Mouse (Mus musculus) CH12.LX (cell line): ENCODE data around the gene 5730480H06Rik. TPM values are rescaled to one million over a fixed set of nuclear protein-coding genes. Genes with fewer than 3 reads are reported as not detected.

Source experiments
- DNase-seq: peaks from one replicate; pipeline ENCODE4 v3.0.0-alpha.2; 2013; ENCODE audit errors: extremely low read depth
- H3K27ac ChIP-seq: 2 replicates; pipeline ENCODE4 v1.5.1; 2012; ENCODE audit warnings: low read depth, mild to moderate bottlenecking, control low read depth, moderate library complexity; ENCODE audit not compliant: insufficient read depth
- H3K27me3 ChIP-seq: replicated peaks from 2 replicates; pipeline ENCODE3; 2012; ENCODE audit warnings: inconsistent platforms
- H3K36me3 ChIP-seq, 2 experiments: replicated peaks in 1 of 2; 2 replicates each; pipeline versions ENCODE3 to v1.6.1; 2012; ENCODE audit warnings: inconsistent platforms in 1 of 2, low read length in 1 of 2, mild to moderate bottlenecking in 1 of 2, mixed read lengths in 1 of 2, moderate library complexity in 1 of 2; ENCODE audit not compliant: control insufficient read depth in 1 of 2, insufficient read depth in 1 of 2
- H3K4me1 ChIP-seq, 2 experiments: 2 replicates each; pipeline ENCODE4 v1.6.1; 2012; ENCODE audit warnings: inconsistent platforms in 1 of 2, moderate library complexity in 1 of 2; ENCODE audit not compliant: insufficient read depth in 2 of 2, control insufficient read depth in 1 of 2
- H3K4me2 ChIP-seq: 2 replicates; pipeline ENCODE4 v1.6.1; 2012; ENCODE audit warnings: low read depth, mild to moderate bottlenecking, control low read depth; ENCODE audit not compliant: poor library complexity, insufficient read depth, severe bottlenecking
- H3K4me3 ChIP-seq, 3 experiments: fragments of 150-350 bp in 1 of 3; sonication (generic) in 1 of 3; replicated peaks in 1 of 3; 2 replicates each; pipeline versions ENCODE3 to v1.5.1; 2011 to 2012; ENCODE audit warnings: low read depth in 2 of 3, low read length in 2 of 3, mild to moderate bottlenecking in 2 of 3, moderate library complexity in 2 of 3, control low read depth in 1 of 3, improper control_type of control experiment in 1 of 3, inconsistent platforms in 1 of 3, mixed read lengths in 1 of 3; ENCODE audit not compliant: poor library complexity in 1 of 3
- H3K79me2 ChIP-seq: replicated peaks from 2 replicates; pipeline ENCODE4 v1.6.1; 2012; ENCODE audit warnings: mild to moderate bottlenecking, moderate library complexity; ENCODE audit not compliant: control insufficient read depth, poor library complexity, insufficient read depth, severe bottlenecking; ENCODE audit errors: extremely low read depth
- H3K9ac ChIP-seq: 2 replicates; pipeline ENCODE4 v1.6.1; 2012; ENCODE audit warnings: low read depth, mild to moderate bottlenecking, control low read depth, moderate library complexity; ENCODE audit not compliant: insufficient read depth
- H3K9me3 ChIP-seq: replicated peaks from 2 replicates; pipeline ENCODE3; 2012; ENCODE audit warnings: low read length, inconsistent platforms, mixed read lengths
- BHLHE40 ChIP-seq: IDR thresholded peaks from 2 replicates; pipeline ENCODE4 v1.6.1; 2011; ENCODE audit warnings: mild to moderate bottlenecking, low read depth, low read length, improper control_type of control experiment
- ETS1 ChIP-seq: conservative IDR thresholded peaks from 2 replicates; pipeline ENCODE4 v1.6.1; 2012; ENCODE audit warnings: low read depth, mild to moderate bottlenecking, inconsistent platforms, low read length, improper control_type of control experiment, moderate library complexity
- GABPA ChIP-seq: IDR thresholded peaks from 2 replicates; pipeline ENCODE4 v1.6.1; 2012; ENCODE audit warnings: low read depth, low read length, improper control_type of control experiment, inconsistent platforms; ENCODE audit not compliant: insufficient replicate concordance
- JUN ChIP-seq: IDR thresholded peaks from 2 replicates; pipeline ENCODE4 v1.6.1; 2011; ENCODE audit warnings: low read depth, mild to moderate bottlenecking, low read length, improper control_type of control experiment, moderate library complexity; ENCODE audit not compliant: insufficient read depth
- JUND ChIP-seq: conservative IDR thresholded peaks from 2 replicates; pipeline ENCODE4 v1.6.1; 2011; ENCODE audit warnings: low read depth, low read length, improper control_type of control experiment
- KAT2A ChIP-seq: IDR thresholded peaks from 2 replicates; pipeline ENCODE4 v1.6.1; 2012; ENCODE audit warnings: low read length, improper control_type of control experiment, inconsistent platforms; ENCODE audit not compliant: insufficient replicate concordance
- MAFK ChIP-seq: IDR thresholded peaks from 2 replicates; pipeline ENCODE4 v1.6.1; 2011; ENCODE audit warnings: low read length, improper control_type of control experiment; ENCODE audit not compliant: insufficient replicate concordance
- MEF2A ChIP-seq: IDR thresholded peaks from 2 replicates; pipeline ENCODE4 v1.6.1; 2014; ENCODE audit warnings: low read depth, mild to moderate bottlenecking, inconsistent platforms, low read length, improper control_type of control experiment, borderline replicate concordance
- MXI1 ChIP-seq: IDR thresholded peaks from 2 replicates; pipeline ENCODE4 v1.6.1; 2011; ENCODE audit warnings: mild to moderate bottlenecking, low read depth, low read length, improper control_type of control experiment
- MYC ChIP-seq: IDR thresholded peaks from 2 replicates; pipeline ENCODE4 v1.6.1; 2011; ENCODE audit warnings: low read depth, mild to moderate bottlenecking, improper control_type of control experiment, low read length
- POLR2AphosphoS2 ChIP-seq: IDR thresholded peaks from 2 replicates; pipeline ENCODE4 v1.6.1; 2011; ENCODE audit warnings: low read depth, low read length, improper control_type of control experiment
- SIN3A ChIP-seq: IDR thresholded peaks from 2 replicates; pipeline ENCODE4 v1.6.1; 2012; ENCODE audit warnings: low read length, improper control_type of control experiment, inconsistent platforms
- TBP ChIP-seq: conservative IDR thresholded peaks from 2 replicates; pipeline ENCODE4 v1.6.1; 2011; ENCODE audit warnings: low read depth, low read length, improper control_type of control experiment
- TCF12 ChIP-seq: IDR thresholded peaks from 2 replicates; pipeline ENCODE4 v1.6.1; 2014; ENCODE audit warnings: low read depth, mild to moderate bottlenecking, inconsistent platforms, low read length, improper control_type of control experiment
- USF1 ChIP-seq: IDR thresholded peaks from 2 replicates; pipeline ENCODE4 v1.6.1; 2014; ENCODE audit warnings: low read depth, mild to moderate bottlenecking, inconsistent platforms, low read length, improper control_type of control experiment
- ZMIZ1 ChIP-seq: IDR thresholded peaks from 2 replicates; pipeline ENCODE4 v1.6.1; 2012; ENCODE audit warnings: low read depth, mild to moderate bottlenecking, inconsistent platforms, low read length, improper control_type of control experiment
- ZNF384 ChIP-seq: IDR thresholded peaks from 2 replicates; pipeline ENCODE4 v1.6.1; 2012; ENCODE audit warnings: low read depth, low read length, improper control_type of control experiment, inconsistent platforms
- dilution Hi-C: fragments of 300-500 bp; cut with MboI; formaldehyde crosslinking; loops from 2 replicates; pipeline ENCODE4 v1.14.3; 2020; ENCODE audit warnings: low sequenced_read_pairs; ENCODE audit not compliant: extremely low pct_unique_long_range_greater_than_20kb, extremely low pct_ligation_motif_present
- in situ Hi-C: fragments of 300-500 bp; cut with MboI; formaldehyde crosslinking; loops from 3 replicates; pipeline ENCODE4 v1.14.3; 2019; ENCODE audit warnings: low sequenced_read_pairs, low pct_ligation_motif_present, low pct_unique_long_range_greater_than_20kb, mixed read lengths
- polyA plus RNA-seq: library from polyadenylated mRNA; unstranded; fragments of >175 nt; gene quantifications from 2 replicates; pipeline ENCODE4 v1.2.1, GENCODE M21; 2012; ENCODE audit warnings: low read depth; ENCODE audit not compliant: insufficient read length
- total RNA-seq, 2 experiments: library from RNA; depleted of rRNA; stranded (reverse); fragments of 300-350 nt in 1 of 2; fragments of >200 nt in 1 of 2; gene quantifications; 2 replicates each; pipeline ENCODE4 v1.2.3; 2012 to 2014

Gene 5730480H06Rik
- total and polyA plus RNA-seq, 3 experiments: 10.2 to 29.2 (median 28.3) TPM

- dilution Hi-C loops: no loop called here
- Histone ChIP-seq H3K79me2 (no peaks in the 10 kb centered on the region), H3K4me2 (peak overlapping the region; percentile 6; the same call in 1 of the 2 replicates), H3K9me3 (no peaks in the 10 kb centered on the region), H3K27me3 (no peaks in the 10 kb centered on the region), H3K9ac (no peak overlapping the region), H3K4me3 (no peak overlapping the region), H3K4me1 (peaks cover 2 to 10% of the 10 kb centered on the region in 2 experiments; a peak in 3 of 4 replicates), H3K27ac (no peak overlapping the region), H3K36me3 (no peaks in the 10 kb centered on the region)
- TF ChIP-seq POLR2AphosphoS2 (no peak), MXI1 (no peak), USF1 (no peak), ETS1 (peak; percentile 87), BHLHE40 (0 out of 2 replicates have a peak, but pooled peaks have one; percentile 5), KAT2A (no peak), MAFK (0 out of 2 replicates have a peak, but pooled peaks have one; percentile 12)
- in situ Hi-C loops: no loop called here
- DNase-seq: peak; percentile 72
Measured at GRCm38 (mm10) chr5:48331441-48331840, 3.7 kb downstream of the 5730480H06Rik start.

DNA sequence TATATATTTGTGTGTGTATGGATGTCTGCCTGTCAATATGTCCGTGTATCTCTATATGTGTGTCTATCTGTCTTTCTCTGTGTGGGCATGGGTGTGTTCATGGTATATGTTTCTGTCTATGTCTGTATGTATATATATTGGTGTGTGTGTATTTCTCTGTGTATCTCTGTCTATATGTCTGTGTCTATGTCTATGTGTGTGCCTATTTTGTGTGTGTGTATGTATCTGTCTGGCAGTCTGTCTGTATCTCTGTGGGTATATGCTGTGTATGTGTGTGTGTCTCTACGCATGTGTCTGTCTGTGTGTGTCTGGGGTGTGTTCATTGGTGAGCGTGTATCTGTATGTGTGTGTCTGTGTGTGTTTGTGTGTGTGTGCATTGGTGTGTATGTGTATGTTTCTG is 5.7 kb downstream of the 5730480H06Rik start:
- dilution Hi-C loops: no loop called here
- H3K4me3 ChIP-seq: no peak overlapping the region
- no peaks in the 10 kb centered on the region for H3K36me3 ChIP-seq
- TF ChIP-seq MYC (no peak), SIN3A (no peak), ZNF384 (no peak), JUN (no peak), MEF2A (no peak), TBP (no peak), MAFK (no peak), MXI1 (no peak), GABPA (no peak), ETS1 (no peak), JUND (no peak), KAT2A (no peak), TCF12 (no peak), ZMIZ1 (no peak)
- H3K27me3 ChIP-seq: no peaks in the 10 kb centered on the region
- no peak overlapping the region for H3K4me2 ChIP-seq
- in situ Hi-C loops: no loop called here
- H3K9me3 ChIP-seq: no peaks in the 10 kb centered on the region
- no peak overlapping the region for H3K27ac ChIP-seq
- no peak overlapping the region for H3K9ac ChIP-seq
- no peak for DNase-seq
- H3K4me1 ChIP-seq: peaks cover 2 to 10% of the 10 kb centered on the region in 2 experiments; a peak in 3 of 4 replicates
- H3K79me2 ChIP-seq: no peaks in the 10 kb centered on the region
